Mouse (Mus musculus) megakaryocyte, embryonic 14.5 days (primary cell): Measurements from ENCODE around the gene Nat9.

Experiments
- FLI1 ChIP-seq: IDR thresholded peaks from 2 replicates; pipeline ENCODE4 v1.6.1; 2012; ENCODE audit warnings: low read length, inconsistent platforms, mixed read lengths
- GATA1 ChIP-seq: IDR thresholded peaks from 3 replicates; pipeline ENCODE4 v1.6.1; 2012; ENCODE audit warnings: mixed read lengths, low read length, inconsistent platforms, borderline replicate concordance

- TF ChIP-seq GATA1 (no peak), FLI1 (no peak)
Measured at GRCm38 (mm10) chr11:115161578-115162204, 26.0 kb downstream of the Nat9 start.
